Mouse (Mus musculus) liver, postnatal 0 days (tissue): ENCODE data around the gene Kdf1.
A peak's percentile ranks its signal among the peaks of the same experiment; 100 is the strongest.

Experiments
- CTCF ChIP-seq: sonication (generic); IDR thresholded peaks from 2 replicates; pipeline ENCODE4 v1.5.1; 2016; ENCODE audit warnings: antibody characterized with exemption, low read depth
- EP300 ChIP-seq: IDR thresholded peaks from 2 replicates; pipeline ENCODE4 v1.6.1; 2016; ENCODE audit warnings: antibody characterized with exemption, low read depth, mild to moderate bottlenecking

GRCm38 (mm10) chr4:133557041-133557717, 38.4 kb downstream of the Kdf1 start:
- TF ChIP-seq CTCF: no peak
- peak; percentile 86 for TF ChIP-seq EP300
